Comparison of ENCODE assay signal across 8 mouse cellular contexts in the genomic region with DNA sequence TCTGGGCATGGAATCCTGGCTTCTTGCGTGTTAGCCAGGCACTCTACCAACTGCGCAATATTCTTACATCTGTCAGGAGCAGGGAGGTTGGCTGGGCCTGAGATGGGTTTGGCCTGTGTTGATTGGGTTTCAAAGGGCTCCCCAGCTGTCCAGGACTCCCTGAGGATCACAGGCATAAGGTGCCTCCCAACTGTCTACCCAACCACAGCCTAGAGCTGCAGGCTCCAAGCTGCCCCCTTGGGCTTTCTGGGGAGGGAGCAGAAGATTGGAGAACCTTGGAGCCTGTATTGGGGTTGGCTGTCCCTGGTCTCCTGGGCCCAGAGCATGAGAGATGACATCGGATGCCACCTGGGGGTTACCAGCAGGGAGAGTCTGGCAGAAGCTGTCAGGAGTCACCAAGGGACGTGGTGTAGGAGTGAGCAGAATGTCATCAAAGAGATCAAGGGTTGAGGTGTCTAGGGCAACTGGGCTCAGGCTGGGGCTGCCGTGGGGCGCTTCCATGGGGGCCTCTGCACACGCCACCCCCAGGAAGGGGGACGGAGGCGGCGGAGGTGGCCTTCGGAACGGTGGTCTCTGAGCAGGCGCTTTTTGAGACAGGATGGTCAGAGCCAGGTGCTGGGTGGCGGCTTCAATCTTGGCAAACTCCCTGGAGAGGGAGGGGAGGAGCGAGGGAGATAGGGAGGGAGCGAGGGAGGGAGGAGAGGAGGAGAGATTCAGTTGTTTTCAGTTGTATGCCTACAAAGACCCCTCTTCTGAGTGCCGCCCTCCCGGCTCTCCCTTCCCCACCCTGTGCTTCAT. TPM values are rescaled to one million over a fixed set of nuclear protein-coding genes. Genes with fewer than 3 reads are reported as not detected.
DNase-seq lines count a peak whose midpoint lies in the region; ATAC-seq lines count a peak whose summit lies in the region.

No protein-coding gene starts in this region.

- H3K9me3 ChIP-seq in liver, embryonic 12.5 days (replicated peaks): 0 out of 2 replicates have a peak, but pooled peaks cover 5% of the 10 kb centered on the region

- peak overlapping the region; percentile 76 for H3K4me2 ChIP-seq in liver, embryonic 12.5 days

- 36% methylated on average over 17 of the region's 18 CpGs for WGBS in liver, embryonic 12.5 days (ENCODE audit: insufficient replicate concordance)

- H3K4me1 ChIP-seq in liver, embryonic 12.5 days: peaks cover 22% of the 10 kb centered on the region

- H3K27me3 ChIP-seq in liver, embryonic 12.5 days (replicated peaks): peaks cover 6% of the 10 kb centered on the region; the same call in 1 of the 2 replicates

- H3K27ac ChIP-seq in liver, embryonic 12.5 days: peak overlapping the region; percentile 43

- peak; percentile 22; the same call in 1 of the 2 replicates for ATAC-seq in liver, embryonic 12.5 days
- ATAC-seq in CD4-positive, CD25-positive, alpha-beta regulatory T cell, adult 4 months: no peak

- peak overlapping the region; percentile 67 for H3K9ac ChIP-seq in liver, embryonic 12.5 days

- peak; percentile 43 for DNase-seq in cerebellum, adult 11-12 months
- no peak for DNase-seq in cerebellum, adult 11 months
- peak; percentile 20 for DNase-seq in urinary bladder, adult 2 months (ENCODE audit: low spot score)
- no peak for DNase-seq in urinary bladder, adult 18-20 months (ENCODE audit: low spot score in 2 of 2)
- DNase-seq in testis, postnatal 10 days (ENCODE audit: low spot score): peak; percentile 65
- DNase-seq in urinary bladder, postnatal 25 days (ENCODE audit: low spot score): no peak

- H3K4me3 ChIP-seq in liver, embryonic 12.5 days: peak overlapping the region; percentile 53

- 0 out of 2 replicates have a peak, but pooled peaks cover 2% of the 10 kb centered on the region for H3K36me3 ChIP-seq in liver, embryonic 12.5 days

RNA-seq across cellular contexts. Expression of a gene that starts 7.3 kb away (rescaled TPM):
- 0.15 and 0.22 TPM in 2 replicates for polyA plus RNA-seq in urinary bladder, adult 2 months (2012; rRNA removed)
- polyA plus RNA-seq in liver, embryonic 12.5 days (2016; fragmentation: Nextera tagmentation; extraction: Ambion mirVana): 0.10 TPM in 1 of 2 replicates, not detected in the other
- not detected for polyA plus RNA-seq in CD4-positive, CD25-positive, alpha-beta regulatory T cell, adult 4 months (2017; shearing (Covaris generic))

RNA-seq across cellular contexts. Expression of a gene that starts 16.0 kb away (rescaled TPM):
- 7.7 and 10.1 TPM in 2 replicates for polyA plus RNA-seq in urinary bladder, adult 2 months (2012; rRNA removed)
- 2.4 and 2.7 TPM in 2 replicates for polyA plus RNA-seq in liver, embryonic 12.5 days (2016; fragmentation: Nextera tagmentation; extraction: Ambion mirVana)
- 1 to 10 TPM in 1 of 2 experiments, under 1 TPM in 1; 0.99 to 1.5 TPM for polyA plus RNA-seq in CD4-positive, CD25-positive, alpha-beta regulatory T cell, adult 4 months (2017; shearing (Covaris generic))

RNA-seq across cellular contexts. Expression of a gene that starts 22.1 kb away (rescaled TPM):
- 17.1 and 21.3 TPM in 2 replicates for polyA plus RNA-seq in urinary bladder, adult 2 months (2012; rRNA removed)
- 0.62 and 0.95 TPM in 2 replicates for polyA plus RNA-seq in liver, embryonic 12.5 days (2016; fragmentation: Nextera tagmentation; extraction: Ambion mirVana)
- under 1 TPM; 0.35 to 0.47 TPM for polyA plus RNA-seq in CD4-positive, CD25-positive, alpha-beta regulatory T cell, adult 4 months (2017; shearing (Covaris generic))

RNA-seq across cellular contexts. Expression of a gene that starts 22.8 kb away (rescaled TPM):
- polyA plus RNA-seq in urinary bladder, adult 2 months (2012; rRNA removed): 10.6 and 14.1 TPM in 2 replicates
- 0.54 and 0.67 TPM in 2 replicates for polyA plus RNA-seq in liver, embryonic 12.5 days (2016; fragmentation: Nextera tagmentation; extraction: Ambion mirVana)
- under 1 TPM in 1 of 2 experiments, not detected in 1; 0.61 TPM for polyA plus RNA-seq in CD4-positive, CD25-positive, alpha-beta regulatory T cell, adult 4 months (2017; shearing (Covaris generic))

RNA-seq across cellular contexts. Expression of a gene that starts 26.5 kb away (rescaled TPM):
- polyA plus RNA-seq in urinary bladder, adult 2 months (2012; rRNA removed): 10.5 and 12.9 TPM in 2 replicates
- 0.13 and 0.19 TPM in 2 replicates for polyA plus RNA-seq in liver, embryonic 12.5 days (2016; fragmentation: Nextera tagmentation; extraction: Ambion mirVana)
- under 1 TPM in 1 of 2 experiments, not detected in 1; 0.12 TPM for polyA plus RNA-seq in CD4-positive, CD25-positive, alpha-beta regulatory T cell, adult 4 months (2017; shearing (Covaris generic))

Comparison
In these comparisons a context has a peak if more than half of its experiments do, and no peak if none do; other contexts are left out.
1. DNase-seq: peak in cerebellum, adult 11-12 months (single experiment), urinary bladder, adult 2 months (single experiment) and testis, postnatal 10 days (single experiment); none in cerebellum, adult 11 months (single experiment), urinary bladder, adult 18-20 months (0 of 2) and urinary bladder, postnatal 25 days (single experiment).